ENCODE assay signal across 16 mouse cellular contexts in the genomic region with DNA sequence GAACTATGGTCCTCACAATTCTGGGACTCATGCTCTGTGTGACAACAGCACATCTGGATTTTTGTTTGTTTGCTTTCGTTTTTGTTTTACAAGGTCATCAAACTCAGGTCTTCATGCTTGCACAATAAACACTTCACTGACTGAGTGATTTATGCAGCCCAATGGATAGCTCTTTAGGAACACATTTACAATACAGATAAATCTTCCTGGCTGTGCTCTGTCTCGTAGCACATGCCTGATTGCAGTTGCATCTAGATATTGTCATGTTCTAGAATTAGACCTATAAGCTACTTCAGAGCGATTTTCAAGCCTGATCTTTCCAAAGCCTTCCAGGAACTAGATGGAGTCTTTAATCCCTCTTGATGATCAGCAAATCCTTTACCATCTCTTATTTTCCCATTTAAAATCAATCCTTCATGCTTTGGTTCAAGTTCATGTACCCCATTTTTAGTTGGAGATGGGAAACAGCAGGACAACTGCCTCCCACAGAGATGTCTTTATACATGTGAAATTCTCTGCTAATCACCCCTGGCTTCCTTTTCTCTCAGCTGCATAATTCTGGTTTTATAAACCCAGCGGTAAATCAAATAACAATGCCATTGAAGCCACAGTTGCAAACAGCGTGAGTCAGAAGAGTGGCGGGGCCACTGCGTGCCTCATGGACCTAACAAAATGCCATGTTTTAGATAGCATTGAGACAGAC. TPM values are rescaled to one million over a fixed set of nuclear protein-coding genes. Genes with fewer than 3 reads are reported as not detected.
DNase-seq lines count a peak whose midpoint lies in the region; ATAC-seq lines count a peak whose summit lies in the region.
"Had no signal": no experiment of that assay in that cellular context is flagged by ENCODE, and none has a peak within 500 bp of the region (broad histone marks: within the 10 kb centered on the region; RNA-seq: fewer than 3 reads in every experiment).

No protein-coding gene starts in this region.

- peaks cover 10% of the 10 kb centered on the region; the same call in 1 of the 2 replicates for H3K4me1 ChIP-seq in midbrain, embryonic 12.5 days
- H3K4me1 ChIP-seq: lung, embryonic 15.5 days; megakaryocyte, embryonic 14.5 days had no signal

- H3K27ac ChIP-seq in midbrain, embryonic 12.5 days (replicated peaks) = no peak overlapping the region
- H3K27ac ChIP-seq: lung, embryonic 15.5 days had no signal

- peaks cover 67% of the 10 kb centered on the region for H3K27me3 ChIP-seq in midbrain, embryonic 12.5 days
- H3K27me3 ChIP-seq: lung, embryonic 15.5 days had no signal

- H3K4me3 ChIP-seq in midbrain, embryonic 12.5 days = no peak overlapping the region
- H3K4me3 ChIP-seq: lung, embryonic 15.5 days; megakaryocyte, embryonic 14.5 days had no signal

- no peaks in the 10 kb centered on the region for H3K9me3 ChIP-seq in midbrain, embryonic 12.5 days
- H3K9me3 ChIP-seq: lung, embryonic 15.5 days; megakaryocyte, embryonic 14.5 days had no signal

- DNase-seq in embryo, embryonic 10 days (ENCODE audit: low spot score) = peak; percentile 46
- DNase-seq in embryo, embryonic 9.5 days (ENCODE audit: extremely low spot score) = no peak
- DNase-seq in ES-CJ7 (ENCODE audit: low read depth, low spot score) = peak; percentile 27
- DNase-seq in embryo, embryonic 10.5 days (ENCODE audit: low spot score) = peak; percentile 38
- no peak for DNase-seq in layer of hippocampus, adult 18-20 months (ENCODE audit: low spot score in 2 of 2)
- no peak for DNase-seq in natural killer cell, adult 2 months (ENCODE audit: low spot score in 2 of 2)
- no peak for DNase-seq in gastrocnemius, adult 8-10 months (ENCODE audit: low spot score in 2 of 2)
- DNase-seq: gastrocnemius, postnatal 10 days; kidney, postnatal 4 days; liver; right cerebral cortex, postnatal 4 days had no signal

- 13% methylated on average over 7 of the region's 7 CpGs for WGBS in midbrain, embryonic 12.5 days

- H3K4me2 ChIP-seq in midbrain, embryonic 12.5 days (replicated peaks) = 0 out of 2 replicates have a peak overlapping the region, but pooled peaks have one; percentile 7
- H3K4me2 ChIP-seq: lung, embryonic 15.5 days had no signal

- ATAC-seq in midbrain, embryonic 12.5 days (ENCODE audit: low FRiP score, low read depth) = peak; percentile 84

- H3K36me3 ChIP-seq in midbrain, embryonic 12.5 days = no peaks in the 10 kb centered on the region
- H3K36me3 ChIP-seq: lung, embryonic 15.5 days had no signal

- H3K9ac ChIP-seq in midbrain, embryonic 12.5 days (replicated peaks) = no peak overlapping the region
- H3K9ac ChIP-seq: lung, embryonic 15.5 days had no signal

RNA-seq across cellular contexts. Expression of gene Gprc5d, which starts 5.5 kb away (rescaled TPM):
- 0.18 TPM in 1 of 2 replicates, not detected in the other for polyA plus RNA-seq in midbrain, embryonic 12.5 days (2016; fragmentation: Nextera tagmentation; extraction: Ambion mirVana)
- under 1 TPM in 1 of 2 experiments, not detected in 1; 0.25 TPM for total RNA-seq in layer of hippocampus, adult 18-20 months (2021)
- not detected for total RNA-seq in gastrocnemius, adult 8-10 months (2022)
- total RNA-seq: ES-E14; gastrocnemius, postnatal 10 days had no signal
- polyA plus RNA-seq: heart, embryonic 14.5 days; lung, embryonic 15.5 days had no signal

RNA-seq across cellular contexts. Expression of gene Gprc5a, which starts 47.1 kb away (rescaled TPM):
- polyA plus RNA-seq in midbrain, embryonic 12.5 days (2016; fragmentation: Nextera tagmentation; extraction: Ambion mirVana) = 1.8 and 1.9 TPM in 2 replicates
- under 1 TPM; 0.25 to 0.30 TPM for total RNA-seq in layer of hippocampus, adult 18-20 months (2021)
- under 1 TPM; 0.13 to 0.73 (median 0.27) TPM for total RNA-seq in gastrocnemius, adult 8-10 months (2022)

Comparison
In these comparisons a context has a peak if more than half of its experiments do, and no peak if none do; other contexts are left out.
1. DNase-seq: peak in embryo, embryonic 10 days (single experiment), ES-CJ7 (single experiment) and embryo, embryonic 10.5 days (single experiment); none in embryo, embryonic 9.5 days (single experiment), layer of hippocampus, adult 18-20 months (0 of 2), natural killer cell, adult 2 months (0 of 2) and gastrocnemius, adult 8-10 months (0 of 2).